Mouse (Mus musculus): ENCODE measurements around the gene Olfr868. TPM values are rescaled to one million over a fixed set of nuclear protein-coding genes. Genes with fewer than 3 reads are reported as not detected.

Gene Olfr868
- polyA plus RNA-seq (2016; fragmentation: Nextera tagmentation; extraction: Ambion mirVana) = not detected in 2 replicates

DNA sequence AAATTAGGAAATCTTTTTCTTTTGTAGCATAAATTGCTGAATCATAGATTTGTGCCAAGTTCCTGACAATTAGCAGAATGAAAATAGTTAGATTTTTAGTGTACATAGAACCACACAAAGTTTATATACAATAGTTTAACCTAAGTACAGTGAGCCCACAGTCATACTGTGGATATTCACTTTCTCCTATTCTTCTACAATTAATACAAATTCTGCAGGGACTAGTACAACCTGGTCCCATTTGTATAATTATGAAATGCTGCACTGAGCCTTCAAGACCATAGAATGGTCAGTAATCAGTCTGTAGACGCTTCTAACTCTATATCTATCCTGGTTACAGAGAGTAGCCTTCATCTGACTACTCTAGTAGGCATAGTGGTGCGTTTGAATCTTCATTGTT lies at the start of gene Olfr868:
Gene Olfr868, plus strand, starts transcription at position 301 of the 400 bp plus-strand sequence.
- H3K9me3 ChIP-seq (replicated peaks) = peaks cover 25% of the 10 kb centered on the region
- H3K4me3 ChIP-seq = no peak within 1 kb of the TSS
- no peaks in the 10 kb centered on the region for H3K36me3 ChIP-seq
- no peaks in the 10 kb centered on the region for H3K27me3 ChIP-seq (ENCODE audit: low read depth, poor library complexity, severe bottlenecking)
- no peaks in the 10 kb centered on the region for H3K4me1 ChIP-seq
- 50% methylated on average over 2 of the region's 2 CpGs for WGBS
- H3K27ac ChIP-seq (replicated peaks) = no peak within 1 kb of the TSS
- no peak for DNase-seq (ENCODE audit: low spot score)

DNA sequence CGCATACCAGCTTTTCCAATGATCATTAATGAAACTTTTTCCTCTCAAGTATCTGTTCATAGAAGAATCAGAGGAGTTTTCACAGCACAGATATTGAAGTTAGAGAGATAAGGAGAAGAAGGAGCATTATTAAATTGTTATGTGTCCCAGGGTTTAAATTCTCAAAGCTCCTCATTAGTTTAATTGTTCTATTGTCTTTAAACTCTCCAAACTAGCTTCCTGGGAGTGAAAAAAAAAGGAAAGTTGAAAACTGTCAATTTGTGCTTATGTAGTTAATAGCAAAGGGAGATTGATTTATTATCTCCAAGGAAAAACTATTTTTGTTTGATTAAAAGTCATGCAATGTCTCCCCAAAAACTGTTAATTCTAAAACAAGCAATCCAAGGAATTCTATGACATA lies 41.0 kb upstream of the Olfr868 start, which contains the start of gene Olfr867:
Gene Olfr867, minus strand, starts transcription at position 101 of the 400 bp plus-strand sequence.
- Histone ChIP-seq H3K9me3 (replicated peaks) (peaks cover 27% of the 10 kb centered on the region; the same call in 1 of the 2 replicates), H3K4me3 (no peak within 1 kb of the TSS), H3K36me3 (no peaks in the 10 kb centered on the region), H3K4me1 (no peaks in the 10 kb centered on the region), H3K27ac (replicated peaks) (no peak within 1 kb of the TSS), H3K27me3 (ENCODE audit: low read depth, poor library complexity, severe bottlenecking) (no peaks in the 10 kb centered on the region)
- 81% methylated on average over 1 of the region's 1 CpGs for WGBS
- DNase-seq (ENCODE audit: low spot score) = no peak

DNA sequence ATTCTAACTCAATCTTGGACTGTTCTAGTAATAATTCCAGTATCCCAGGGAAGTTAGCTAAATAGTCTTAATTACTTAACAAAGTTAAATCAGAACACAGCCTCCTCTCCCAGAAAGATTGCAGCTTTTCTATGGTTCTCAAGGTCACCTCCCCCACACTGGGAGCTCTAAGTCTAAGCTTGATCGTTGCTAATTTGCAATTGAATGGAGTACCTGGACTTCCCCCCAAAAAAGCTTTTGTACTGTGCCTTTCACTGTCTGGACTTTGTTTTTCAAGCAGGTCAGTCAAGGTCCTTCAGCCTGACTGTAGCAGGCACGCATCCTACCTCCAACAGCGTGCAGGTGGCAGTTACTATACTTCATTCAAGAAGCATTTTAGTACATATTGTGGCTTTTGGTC lies 28.2 kb upstream of the Olfr868 start:
- WGBS = 73% methylated on average over 3 of the region's 3 CpGs
- Histone ChIP-seq H3K9me3 (replicated peaks) (peaks cover 49% of the 10 kb centered on the region), H3K36me3 (no peaks in the 10 kb centered on the region), H3K4me3 (no peak overlapping the region), H3K27ac (replicated peaks) (no peak overlapping the region), H3K27me3 (ENCODE audit: low read depth, poor library complexity, severe bottlenecking) (no peaks in the 10 kb centered on the region), H3K4me1 (no peaks in the 10 kb centered on the region)
- DNase-seq (ENCODE audit: low spot score) = no peak

DNA sequence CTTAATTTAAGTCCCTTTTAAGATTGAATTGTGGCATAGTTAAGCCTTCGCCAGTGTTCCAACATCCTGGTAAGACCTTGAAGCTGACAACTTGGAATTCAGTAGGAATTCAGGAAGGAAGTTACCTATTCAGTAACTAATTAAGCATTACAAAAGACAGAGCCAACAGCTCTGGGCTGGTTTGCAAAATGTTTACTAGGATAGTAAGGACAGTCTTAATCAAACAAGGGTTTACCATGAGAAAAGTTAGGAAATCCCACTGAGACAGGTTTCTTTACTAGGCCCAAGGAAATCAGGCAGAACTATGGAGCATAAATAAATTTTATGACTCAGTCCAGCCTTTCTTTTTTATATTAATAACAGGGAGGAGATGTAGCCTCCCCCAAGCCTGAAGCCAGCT lies 27.1 kb upstream of the Olfr868 start:
- Histone ChIP-seq H3K9me3 (replicated peaks) (peaks cover 56% of the 10 kb centered on the region), H3K27me3 (ENCODE audit: low read depth, poor library complexity, severe bottlenecking) (no peaks in the 10 kb centered on the region), H3K4me1 (no peaks in the 10 kb centered on the region), H3K4me3 (no peak overlapping the region), H3K36me3 (no peaks in the 10 kb centered on the region), H3K27ac (replicated peaks) (no peak overlapping the region)
- 95% methylated on average over 1 of the region's 1 CpGs for WGBS
- DNase-seq (ENCODE audit: low spot score) = no peak

DNA sequence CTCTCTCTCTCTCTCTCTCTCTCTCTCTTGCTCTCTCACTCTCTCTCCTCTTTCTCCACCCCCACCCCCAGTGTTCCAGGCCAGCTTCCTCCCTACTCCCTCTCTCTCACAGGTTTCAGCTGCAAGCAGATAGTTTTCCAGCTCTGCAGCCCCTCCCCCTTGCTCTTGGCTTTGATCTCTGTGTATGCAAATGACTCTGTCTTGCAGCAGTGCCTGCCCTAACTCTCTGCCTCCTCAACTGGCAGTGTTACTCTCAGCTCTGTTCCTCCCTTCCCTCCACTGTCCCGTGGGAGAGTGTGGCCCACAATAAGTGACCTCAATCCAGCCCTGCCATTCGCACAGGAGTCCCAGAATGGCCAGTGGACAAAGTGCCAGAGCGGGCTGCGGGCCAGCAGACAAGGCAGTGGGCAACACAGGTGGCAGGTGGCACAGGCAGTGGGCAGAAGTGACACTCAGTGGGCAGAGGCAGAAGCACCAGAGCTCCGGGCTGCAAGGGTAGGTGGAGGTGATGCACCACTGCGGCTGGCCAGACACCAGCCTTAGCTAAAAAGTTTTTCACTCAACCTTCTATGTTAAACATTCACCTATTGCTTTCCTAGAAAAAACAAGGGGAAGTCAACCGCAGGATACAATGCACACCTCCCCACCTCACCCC lies 24.8 kb upstream of the Olfr868 start:
- H3K27ac ChIP-seq (replicated peaks) = no peak overlapping the region
- no peaks in the 10 kb centered on the region for H3K36me3 ChIP-seq
- peaks cover 73% of the 10 kb centered on the region for H3K9me3 ChIP-seq (replicated peaks)
- DNase-seq (ENCODE audit: low spot score) = no peak
- no peaks in the 10 kb centered on the region for H3K27me3 ChIP-seq (ENCODE audit: low read depth, poor library complexity, severe bottlenecking)
- no peaks in the 10 kb centered on the region for H3K4me1 ChIP-seq
- no peak overlapping the region for H3K4me3 ChIP-seq
- WGBS = 65% methylated on average over 7 of the region's 7 CpGs

DNA sequence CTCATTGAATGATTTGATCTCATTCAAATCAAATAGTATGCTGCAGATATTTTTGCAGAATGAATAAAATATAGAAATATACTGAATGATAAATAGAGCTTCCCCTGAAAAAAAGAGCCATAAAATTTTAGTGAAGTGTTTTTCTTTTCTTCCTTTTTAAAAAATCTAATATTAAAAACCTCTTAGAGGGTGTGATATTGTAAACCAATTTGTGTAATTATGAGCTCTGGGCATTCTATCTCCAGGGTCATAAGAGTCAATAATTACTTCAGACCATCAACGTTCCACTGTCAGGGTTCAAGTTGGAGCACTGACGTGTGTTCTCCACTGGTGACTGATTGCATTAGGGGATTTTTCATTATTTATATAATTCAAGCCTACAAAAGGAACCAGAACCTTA lies 30.3 kb downstream of the Olfr868 start, which contains the start of gene Olfr869:
Gene Olfr869, plus strand, starts transcription at position 301 of the 400 bp plus-strand sequence.
- Histone ChIP-seq H3K27me3 (ENCODE audit: low read depth, poor library complexity, severe bottlenecking) (no peaks in the 10 kb centered on the region), H3K9me3 (replicated peaks) (peaks cover 8% of the 10 kb centered on the region), H3K36me3 (no peaks in the 10 kb centered on the region), H3K4me1 (no peaks in the 10 kb centered on the region), H3K27ac (replicated peaks) (no peak within 1 kb of the TSS), H3K4me3 (no peak within 1 kb of the TSS)
- no peak for DNase-seq (ENCODE audit: low spot score)
- WGBS = 84% methylated on average over 2 of the region's 2 CpGs

DNA sequence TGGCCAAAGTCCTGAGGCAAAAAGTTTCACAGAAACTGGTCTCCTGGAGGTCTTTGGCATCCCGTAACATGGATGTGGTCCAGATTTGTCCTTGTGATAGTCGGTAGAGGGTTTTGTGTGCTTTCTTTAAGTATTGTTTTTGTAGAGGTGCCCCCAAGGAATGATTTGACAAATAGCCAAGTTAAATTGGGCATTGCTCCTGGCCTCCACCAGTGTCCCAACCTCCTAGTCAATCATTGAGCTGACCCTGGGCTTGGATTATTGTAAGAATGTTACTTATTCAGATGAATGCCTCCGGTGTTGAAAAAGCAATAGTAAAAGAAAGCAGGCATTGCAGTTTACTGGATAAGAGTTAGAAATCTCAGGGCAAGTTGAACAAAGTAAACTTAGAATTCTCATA lies 51.3 kb downstream of the Olfr868 start:
- H3K4me3 ChIP-seq = no peak overlapping the region
- no peak overlapping the region for H3K27ac ChIP-seq (replicated peaks)
- H3K36me3 ChIP-seq = no peaks in the 10 kb centered on the region
- H3K9me3 ChIP-seq (replicated peaks) = peaks cover 65% of the 10 kb centered on the region
- DNase-seq (ENCODE audit: low spot score) = no peak
- no peaks in the 10 kb centered on the region for H3K27me3 ChIP-seq (ENCODE audit: low read depth, poor library complexity, severe bottlenecking)
- 89% methylated on average over 3 of the region's 3 CpGs for WGBS
- H3K4me1 ChIP-seq = no peaks in the 10 kb centered on the region

Other genes starting within 250 kb of the Olfr868 start
- gene Olfr860, start 248.9 kb upstream of the Olfr868 start, polyA plus RNA-seq (2016; fragmentation: Nextera tagmentation; extraction: Ambion mirVana) = not detected in 2 replicates
- gene Olfr862, start 210.6 kb upstream of the Olfr868 start, polyA plus RNA-seq (2016; fragmentation: Nextera tagmentation; extraction: Ambion mirVana) = not detected in 2 replicates
- 0.12 and 0.15 TPM in 2 replicates for gene Olfr77, start 181.8 kb upstream of the Olfr868 start, polyA plus RNA-seq (2016; fragmentation: Nextera tagmentation; extraction: Ambion mirVana)
- not detected in 2 replicates for gene Olfr866, start 70.6 kb upstream of the Olfr868 start, polyA plus RNA-seq (2016; fragmentation: Nextera tagmentation; extraction: Ambion mirVana)
- gene Olfr867, start 41.1 kb upstream of the Olfr868 start, polyA plus RNA-seq (2016; fragmentation: Nextera tagmentation; extraction: Ambion mirVana) = not detected in 2 replicates
- not detected in 2 replicates for gene Olfr869, start 30.4 kb downstream of the Olfr868 start, polyA plus RNA-seq (2016; fragmentation: Nextera tagmentation; extraction: Ambion mirVana)
- not detected in 2 replicates for gene Olfr870, start 75.4 kb downstream of the Olfr868 start, polyA plus RNA-seq (2016; fragmentation: Nextera tagmentation; extraction: Ambion mirVana)
- gene Olfr871, start 113.6 kb downstream of the Olfr868 start, polyA plus RNA-seq (2016; fragmentation: Nextera tagmentation; extraction: Ambion mirVana) = not detected in 2 replicates
- gene Olfr872, start 138.5 kb downstream of the Olfr868 start, polyA plus RNA-seq (2016; fragmentation: Nextera tagmentation; extraction: Ambion mirVana) = not detected in 2 replicates
- not detected in 2 replicates for gene Olfr39, start 183.7 kb downstream of the Olfr868 start, polyA plus RNA-seq (2016; fragmentation: Nextera tagmentation; extraction: Ambion mirVana)
- not detected in 2 replicates for gene Olfr873, start 199.9 kb downstream of the Olfr868 start, polyA plus RNA-seq (2016; fragmentation: Nextera tagmentation; extraction: Ambion mirVana)
- gene Olfr18, start 237.5 kb downstream of the Olfr868 start, polyA plus RNA-seq (2016; fragmentation: Nextera tagmentation; extraction: Ambion mirVana) = not detected in 2 replicates

Measured in midbrain, embryonic 10.5 days (tissue).